Mouse (Mus musculus) heart, postnatal 14 days (tissue): Measurements from ENCODE around the gene Tex28. TPM values are rescaled to one million over a fixed set of nuclear protein-coding genes. Genes with fewer than 3 reads are reported as not detected.
"Not testable (repeated sequence)": the region's sequence is repeated elsewhere in the genome, so short reads cannot be mapped to it uniquely, and the experiment has no call there.

Source experiments
- DNase-seq, 2 experiments: peaks; one replicate each; pipeline ENCODE4 v3.0.0; 2021 to 2022
- intact Hi-C: fragments of 180-260 bp; cut with DNase I; formaldehyde crosslinking; loops from one replicate; pipeline ENCODE4 v1.15.1; 2025
- long read RNA-seq, 2 experiments: library from polyadenylated mRNA; stranded (forward); transcript quantifications; one replicate each; pipeline ENCODE4 v2.0.0; 2021
- total RNA-seq, 2 experiments: library from RNA; stranded (reverse); gene quantifications; 2 replicates each; pipeline ENCODE4 v1.2.3; 2021

The Tex28 gene
- total RNA-seq: not detected
- long read RNA-seq, experiment 1: 0 reads
- long read RNA-seq, experiment 2: 0 reads

- intact Hi-C loops: no loop called here
- DNase-seq: no peak
Measured at GRCm38 (mm10) chrX:74167738-74168137, at the start of gene Tex28. Gene Tex28, minus strand, starts transcription at chrX:74167838.

GRCm38 (mm10) chrX:74203556-74203955 lies 35.9 kb upstream of the Tex28 start:
- intact Hi-C loops: no loop called here
- no peak for DNase-seq

DNA sequence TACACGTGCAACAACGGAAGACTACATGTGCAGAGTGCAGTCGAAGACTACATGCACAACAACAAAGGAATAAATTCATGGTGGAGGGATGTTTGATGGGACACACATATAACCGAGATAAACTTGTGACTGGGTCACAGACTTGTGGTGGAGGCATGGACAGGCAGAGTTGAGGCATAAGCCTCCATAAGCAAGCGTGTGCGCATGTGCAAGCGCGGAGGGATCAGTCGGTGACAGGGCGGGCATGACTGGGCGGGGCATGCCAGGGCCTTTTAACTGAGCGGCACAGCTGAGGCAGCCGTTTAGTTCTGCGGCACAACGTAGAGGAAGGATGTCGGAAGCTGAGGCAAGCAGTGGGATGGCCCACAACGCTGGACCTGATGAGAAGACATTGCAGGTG lies 9.3 kb upstream of the Tex28 start, which contains the start of gene Tktl1:
TSS of gene Tktl1 (plus strand) at position 301 of the 400 bp plus-strand sequence.
- DNase-seq: no peak
- intact Hi-C loops: no loop called here

GRCm38 (mm10) chrX:74135263-74135662 lies 32.4 kb downstream of the Tex28 start, which contains the start of gene Mecp2:
Gene Mecp2, minus strand, starts transcription at chrX:74135363.
- intact Hi-C loops: not testable (repeated sequence)

GRCm38 (mm10) chrX:74127164-74127563 lies 40.5 kb downstream of the Tex28 start, which contains the start of gene Opn1mw:
Gene Opn1mw, plus strand, starts transcription at chrX:74127464.
- intact Hi-C loops: no loop called here
- DNase-seq: no peak

More at GRCm38 (mm10) chrX:74135263-74135662, 32.4 kb downstream of the Tex28 start, which contains the start of gene Mecp2:
- DNase-seq: not testable (repeated sequence)

- DNase-seq: no peak
- intact Hi-C loops: no loop called here
Measured at GRCm38 (mm10) chrX:74124975-74125374, 42.7 kb downstream of the Tex28 start.

- DNase-seq: peak; percentile 59 to 61
Measured at GRCm38 (mm10) chrX:74115511-74115910, 52.1 kb downstream of the Tex28 start.

DNA sequence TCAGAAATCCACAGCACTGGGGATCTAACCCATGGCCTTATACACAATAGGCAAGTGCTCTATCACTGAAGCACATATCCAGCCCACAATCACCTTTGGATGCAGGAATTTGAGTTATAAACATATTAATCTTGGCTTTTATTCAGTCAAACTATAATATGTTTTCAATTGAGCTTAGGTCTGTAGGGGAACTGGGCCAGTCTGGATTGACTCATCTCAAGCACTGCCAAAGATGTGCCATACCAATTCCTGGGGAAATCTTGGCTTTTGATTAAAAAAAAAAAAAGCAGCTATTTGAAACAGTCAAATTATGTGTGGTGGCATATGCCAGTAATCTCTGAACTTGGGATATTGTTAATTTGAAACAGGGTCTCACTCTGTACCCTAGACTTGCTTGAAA lies 53.6 kb downstream of the Tex28 start:
- intact Hi-C loops: loop anchor here (2.0 to 10.0 kb wide), 2 partner anchors 101 to 299 kb away; no protein-coding TSS in a partner anchor
- no peak for DNase-seq

More at GRCm38 (mm10) chrX:74115511-74115910, 52.1 kb downstream of the Tex28 start:
- intact Hi-C loops: loop anchor here (2.0 to 10.0 kb wide), 4 partner anchors 93 to 297 kb away; partner anchors contain the start of genes Flna and Irak1

DNA sequence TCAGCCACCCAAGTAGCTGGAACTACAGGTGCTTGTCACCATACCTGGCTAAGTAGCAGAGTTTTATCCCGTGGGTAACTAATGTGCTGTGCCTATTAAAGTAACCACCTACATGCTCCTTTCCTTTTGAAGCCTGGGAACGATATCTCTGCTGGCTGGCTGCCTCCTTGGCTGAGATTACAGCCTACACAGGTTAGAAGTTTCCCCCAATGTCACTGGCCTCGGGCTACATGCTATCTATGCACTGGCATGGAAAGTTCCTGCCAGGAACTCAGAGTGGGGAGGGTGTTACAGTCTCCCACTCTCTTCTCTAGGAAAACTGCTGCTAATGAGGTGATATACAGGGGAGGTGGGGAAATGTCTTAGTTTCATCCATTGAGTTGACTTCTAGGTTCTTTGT lies 58.9 kb downstream of the Tex28 start:
- intact Hi-C loops: no loop called here
- peak in 1 of 2 experiments; percentile 8 for DNase-seq

DNA sequence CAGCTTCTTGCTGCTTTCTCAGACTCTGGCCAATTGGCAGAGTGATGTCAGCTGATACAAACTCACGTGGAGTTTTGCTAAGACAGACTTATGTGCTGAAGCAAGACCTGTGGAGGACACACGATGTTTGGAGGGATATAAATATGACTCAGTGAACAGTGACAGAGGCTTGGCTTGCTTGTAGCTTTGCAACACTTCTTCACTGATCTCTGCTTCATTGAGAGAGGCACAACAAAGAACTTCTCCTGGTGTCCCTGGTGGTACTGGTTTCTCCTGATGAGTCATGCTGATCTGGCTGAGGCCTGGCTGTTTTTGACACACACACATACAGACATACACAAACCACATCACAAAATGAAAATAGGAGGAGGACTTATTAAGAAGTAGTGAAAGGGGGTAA lies 61.7 kb downstream of the Tex28 start:
- intact Hi-C loops: no loop called here
- DNase-seq: no peak

DNA sequence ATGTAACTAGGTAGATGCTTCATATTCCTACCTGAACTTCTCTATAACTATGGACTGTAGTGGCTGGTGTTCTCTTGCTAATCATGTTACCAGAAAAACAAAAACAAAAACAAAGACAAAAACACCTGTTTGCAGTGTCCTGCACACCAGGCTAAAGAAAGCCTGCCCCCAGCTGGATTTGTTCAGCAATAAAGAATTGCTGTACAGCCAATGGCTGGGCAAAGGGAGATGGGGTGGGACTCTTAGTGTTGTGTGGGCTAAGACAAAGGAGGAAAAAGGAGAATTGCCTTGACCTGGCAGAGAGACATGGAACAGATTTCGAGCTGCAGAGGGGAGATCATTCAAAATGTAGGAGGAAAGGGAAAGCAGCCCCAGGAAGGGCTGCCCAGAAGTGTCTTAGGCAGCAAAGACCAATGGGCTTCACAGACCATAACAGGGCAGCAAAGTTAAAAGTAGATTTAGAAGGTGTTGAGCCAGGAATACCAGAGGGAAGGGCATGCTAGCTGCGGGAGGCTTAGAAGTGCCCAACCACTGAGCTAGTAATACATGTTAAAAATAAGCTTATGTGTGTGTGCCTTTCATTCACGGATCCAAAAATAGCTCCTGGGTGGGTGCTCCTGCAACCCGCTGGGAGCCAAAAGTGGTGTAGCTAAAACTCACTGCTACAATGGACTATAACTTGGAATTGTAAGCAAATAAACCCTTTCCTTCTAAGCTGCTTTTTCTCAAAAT lies 64.0 kb downstream of the Tex28 start:
- peak in 1 of 2 experiments; percentile 12 for DNase-seq
- intact Hi-C loops: loop anchor here (5.0 kb wide), 1 partner anchor 81 kb away; the partner anchor contains the start of gene Irak1

Other genes with a start within 250 kb of the Tex28 start
- gene Arhgap4, start 246.0 kb downstream of the Tex28 start, total RNA-seq: 1 to 10 TPM; 2.0 to 4.0 TPM
- gene Naa10, start 245.9 kb downstream of the Tex28 start, total RNA-seq: 10 to 100 TPM; 54.3 to 59.5 TPM
- gene Renbp, start 237.0 kb downstream of the Tex28 start, total RNA-seq: 10 to 100 TPM in 1 of 2 experiments, 1 to 10 TPM in 1; 8.2 to 10.1 TPM
- gene Hcfc1, start 201.5 kb downstream of the Tex28 start, total RNA-seq: 10 to 100 TPM; 46.5 to 49.8 TPM
- 10 to 100 TPM; 54.5 to 55.6 TPM for gene Irak1, start 143.9 kb downstream of the Tex28 start, total RNA-seq
- gene Opn1mw, start 40.4 kb downstream of the Tex28 start, total RNA-seq: not detected
- gene Mecp2, start 32.5 kb downstream of the Tex28 start, total RNA-seq: 10 to 100 TPM; 28.4 to 34.6 TPM
- not detected for gene Tktl1, start 9.4 kb upstream of the Tex28 start, total RNA-seq
- gene Flna, start 82.0 kb upstream of the Tex28 start, total RNA-seq: 100 to 1,000 TPM; 157 to 168 TPM
- 10 to 100 TPM; 31.4 to 34.6 TPM for gene Emd, start 86.8 kb upstream of the Tex28 start, total RNA-seq
- gene Rpl10, start 103.0 kb upstream of the Tex28 start, total RNA-seq: 100 to 1,000 TPM; 153 to 191 TPM
- gene Taz, start 114.1 kb upstream of the Tex28 start, total RNA-seq: 10 to 100 TPM; 39.0 to 42.9 TPM
- gene Dnase1l1, start 114.5 kb upstream of the Tex28 start, total RNA-seq: 10 to 100 TPM; 13.2 to 13.3 TPM
- 100 to 1,000 TPM; 122 TPM for gene Atp6ap1, start 129.3 kb upstream of the Tex28 start, total RNA-seq
- 10 to 100 TPM; 77.6 to 90.8 TPM for gene Gdi1, start 137.2 kb upstream of the Tex28 start, total RNA-seq
- 10 to 100 TPM; 28.5 to 28.6 TPM for gene Fam50a, start 145.2 kb upstream of the Tex28 start, total RNA-seq
- gene Plxna3, start 161.2 kb upstream of the Tex28 start, total RNA-seq: 1 to 10 TPM in 1 of 2 experiments, under 1 TPM in 1; 0.98 to 1.1 TPM
- 10 to 100 TPM; 34.7 to 38.3 TPM for gene Lage3, start 185.8 kb upstream of the Tex28 start, total RNA-seq
- gene Ubl4a, start 205.4 kb upstream of the Tex28 start, total RNA-seq: 10 to 100 TPM; 48.1 to 53.6 TPM
- gene Slc10a3, start 205.5 kb upstream of the Tex28 start, total RNA-seq: 1 to 10 TPM; 5.3 to 5.5 TPM
- 10 to 100 TPM; 16.3 to 19.2 TPM for gene Fam3a, start 225.4 kb upstream of the Tex28 start, total RNA-seq
- 10 to 100 TPM; 46.6 to 52.2 TPM for gene Ikbkg, start 225.5 kb upstream of the Tex28 start, total RNA-seq